Mouse (Mus musculus) liver, adult 2 months (tissue): Measurements from ENCODE around the gene Zfp580.

Source experiments
- CTCF ChIP-seq: fragments of 200-500 bp; IDR thresholded peaks from 2 replicates; pipeline ENCODE4 v1.5.1; 2011; ENCODE audit warnings: low read depth, low read length, control low read depth
- POLR2A ChIP-seq: fragments of 200-500 bp; IDR thresholded peaks from 2 replicates; pipeline ENCODE4 v1.6.1; 2011; ENCODE audit warnings: low read length, control low read depth; ENCODE audit not compliant: insufficient read depth; ENCODE audit errors: extremely low read depth

DNA sequence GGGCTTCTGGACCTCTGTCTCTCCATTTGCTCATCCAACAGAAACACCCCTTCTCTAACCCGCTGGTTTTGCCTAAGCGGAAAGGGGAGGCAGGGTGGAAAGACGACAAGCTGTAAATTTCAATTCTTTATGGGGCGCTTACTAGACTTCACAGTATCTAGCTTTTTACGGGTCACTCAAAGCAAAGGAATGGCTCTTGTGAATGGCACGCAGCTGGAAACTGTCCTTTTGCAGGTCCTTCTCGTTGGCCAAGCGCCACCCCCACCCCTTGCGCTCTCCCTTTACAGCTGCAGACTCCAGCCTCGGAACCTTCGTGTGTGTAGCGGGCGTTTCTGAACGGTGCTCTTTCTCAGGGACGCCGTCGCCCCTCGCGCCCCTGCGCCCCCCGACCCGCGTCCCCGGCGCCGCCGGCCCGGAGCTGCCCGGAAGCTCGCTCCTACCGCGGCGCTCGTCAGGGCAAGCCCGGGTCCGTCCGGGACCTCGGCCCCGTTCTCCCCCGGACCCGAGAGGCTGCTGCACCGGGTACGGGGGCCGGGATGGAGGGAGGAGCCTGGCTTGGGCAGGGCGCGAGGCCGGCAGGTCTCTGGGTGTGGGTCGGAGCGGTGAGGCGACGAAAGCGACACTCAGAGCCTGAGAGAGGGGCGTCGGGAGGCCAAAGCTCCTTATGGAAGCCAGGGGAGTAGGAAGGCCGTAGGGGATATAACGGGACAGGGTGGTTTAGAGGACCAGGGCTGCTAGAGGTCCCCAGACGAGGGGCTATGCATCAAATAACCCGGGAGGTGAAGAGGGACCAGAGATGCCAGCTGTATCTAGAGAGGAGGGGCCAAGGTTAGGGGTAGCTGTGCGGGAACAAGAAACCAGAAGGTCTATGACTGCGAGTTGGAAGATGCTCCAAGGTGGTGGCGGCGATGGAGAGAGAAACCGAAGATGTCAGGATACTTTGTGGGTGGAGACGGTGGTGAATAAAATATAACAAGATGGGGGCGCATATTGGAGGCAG, at the start of gene Zfp580:
- no peak for TF ChIP-seq POLR2A
- TF ChIP-seq CTCF, result no peak
